Mouse (Mus musculus) cerebellum, postnatal 4 days (tissue): ENCODE data around the gene Evx2.

Experiments used
- DNase-seq, 2 experiments: peaks; one replicate each; pipeline ENCODE4 v3.0.0; 2022; ENCODE audit warnings: low spot score in 2 of 2, mixed read lengths in 1 of 2

Gene Evx2

DNA sequence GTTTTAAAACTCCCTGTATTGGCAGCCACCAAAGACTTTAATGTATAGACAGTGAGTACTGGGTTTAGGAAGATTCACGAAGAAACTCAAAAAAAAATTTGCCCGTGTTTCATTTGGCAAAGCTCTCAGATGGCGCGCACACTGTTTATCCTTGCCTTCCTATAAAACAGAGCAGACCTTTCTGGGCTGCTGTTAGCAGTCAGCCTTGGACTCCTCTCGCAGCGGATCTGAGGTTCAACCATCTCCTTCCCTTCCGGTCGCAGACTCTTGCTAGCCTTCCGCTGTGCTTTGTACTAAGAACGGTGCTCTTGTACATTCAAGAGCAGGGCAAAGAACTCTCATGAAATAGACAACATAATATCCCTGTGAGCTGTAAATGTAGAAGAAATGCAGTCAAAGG is 39.0 kb downstream of the Evx2 start:
- DNase-seq: no peak

DNA sequence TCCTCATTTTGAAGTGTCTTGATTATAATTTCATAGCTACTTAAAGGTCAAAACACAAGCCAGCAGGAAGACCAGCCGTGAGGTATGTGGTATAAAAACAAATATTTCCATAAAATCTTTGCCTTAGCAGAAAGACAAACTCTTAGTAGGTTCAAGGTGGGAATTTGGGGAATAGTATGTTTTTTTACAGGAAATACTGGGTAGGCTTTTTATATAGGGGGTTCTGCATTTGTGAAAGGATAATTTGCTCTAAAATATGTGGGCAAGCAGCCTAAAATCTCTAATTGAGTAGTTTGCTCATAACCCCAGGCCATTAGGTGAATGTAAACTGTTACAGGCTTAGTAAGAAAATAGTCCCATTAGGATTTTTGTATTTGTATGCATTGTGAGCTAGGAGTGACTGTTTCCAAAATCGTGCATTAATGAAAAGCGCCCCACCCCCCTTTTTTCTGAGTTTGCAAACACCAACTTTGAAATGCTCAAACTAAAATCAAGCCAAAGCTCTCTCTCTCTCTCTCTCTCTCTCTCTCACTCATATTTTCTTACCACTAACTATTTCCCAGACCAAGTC is 39.6 kb downstream of the Evx2 start:
- no peak for DNase-seq

DNA sequence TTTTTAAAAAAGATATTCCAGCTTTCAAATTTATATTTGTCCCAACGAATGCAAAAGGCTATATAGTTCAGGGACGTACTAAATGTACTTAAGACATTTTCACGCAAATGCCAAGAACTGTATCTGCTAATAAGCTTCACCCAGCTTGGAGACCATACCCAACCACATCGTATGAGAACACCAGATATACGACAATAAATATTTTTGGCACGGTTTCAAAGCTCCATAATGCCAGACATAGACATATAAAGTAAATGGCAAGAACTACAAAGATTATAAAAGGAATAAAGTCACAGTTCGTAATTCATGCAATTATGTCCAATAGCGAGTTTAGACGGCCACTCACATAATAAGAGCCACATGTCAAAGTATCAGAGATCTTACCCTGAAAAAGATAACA is 41.7 kb downstream of the Evx2 start:
- DNase-seq: no peak

DNA sequence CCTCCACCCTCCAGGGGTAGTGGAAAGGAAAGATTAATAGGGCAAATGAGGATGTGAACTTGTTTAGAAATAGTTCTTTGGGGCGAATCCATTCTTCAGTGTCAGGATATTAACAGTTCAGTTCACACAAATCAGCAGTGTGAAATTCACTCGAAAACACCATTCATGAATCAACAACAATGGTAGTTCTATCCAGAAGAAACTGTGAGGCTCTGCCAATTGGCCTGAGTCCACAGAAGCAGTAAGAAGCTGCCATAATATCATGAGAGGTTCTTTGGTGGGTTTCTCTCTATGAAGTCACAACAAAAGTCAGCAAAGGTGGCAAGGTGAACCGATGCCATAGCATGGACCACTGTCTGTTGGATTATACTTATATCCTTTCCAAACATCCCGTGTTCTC is 48.0 kb downstream of the Evx2 start:
- DNase-seq: no peak

DNA sequence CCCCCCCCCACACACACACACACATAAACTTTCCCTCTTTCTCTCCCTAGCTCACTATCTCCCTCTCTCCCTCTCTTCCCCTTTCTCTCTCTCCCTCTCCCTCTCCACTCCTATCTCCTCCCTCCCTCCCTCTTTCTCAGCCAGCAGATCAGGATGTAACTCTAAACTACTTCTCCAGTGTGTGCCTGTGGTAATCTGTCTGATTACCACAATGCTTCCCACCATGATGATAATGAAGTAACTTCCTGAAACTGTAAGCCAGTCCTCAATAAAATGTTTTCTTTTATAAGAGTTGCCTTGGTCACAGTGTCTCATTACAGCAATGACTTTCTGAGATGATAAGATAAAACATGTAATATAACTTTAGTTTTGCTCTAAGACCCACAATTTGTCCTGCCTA is 50.0 kb downstream of the Evx2 start:
- DNase-seq: no peak

GRCm38 (mm10) chr2:74606087-74606760 is 53.1 kb downstream of the Evx2 start:
- no peak for DNase-seq

- DNase-seq: no peak
These were observed 55.3 kb downstream of the Evx2 start for GRCm38 (mm10) chr2:74604011-74604410.
